Mouse (Mus musculus) spleen, adult 2 months (tissue): ENCODE data around the gene Ptgir. TPM values are rescaled to one million over a fixed set of nuclear protein-coding genes. Genes with fewer than 3 reads are reported as not detected.

Experiments used
- DNase-seq, 2 experiments: peaks; one replicate each; pipeline versions ENCODE4 v3.0.0 to v3.0.0-alpha.2; 2012 to 2021; ENCODE audit warnings: low spot score in 2 of 2, low read depth in 1 of 2
- H3K27ac ChIP-seq: fragments of 200-500 bp; 2 replicates; pipeline ENCODE4 v1.5.1; 2012; ENCODE audit warnings: low read length, inconsistent platforms; ENCODE audit not compliant: insufficient read depth
- H3K27me3 ChIP-seq: fragments of 200-500 bp; 2 replicates; pipeline ENCODE4 v1.6.1; 2012; ENCODE audit warnings: mild to moderate bottlenecking, moderate library complexity, low read length, inconsistent platforms; ENCODE audit not compliant: control insufficient read depth, insufficient read depth
- H3K36me3 ChIP-seq: fragments of 200-500 bp; 2 replicates; pipeline ENCODE4 v1.6.1; 2012; ENCODE audit warnings: mild to moderate bottlenecking, low read length, inconsistent platforms; ENCODE audit not compliant: control insufficient read depth, insufficient read depth
- H3K4me1 ChIP-seq: fragments of 200-500 bp; 2 replicates; pipeline ENCODE4 v1.6.1; 2011; ENCODE audit warnings: inconsistent platforms; ENCODE audit not compliant: control insufficient read depth, insufficient read depth, insufficient read length
- H3K4me3 ChIP-seq: fragments of 200-500 bp; 2 replicates; pipeline ENCODE4 v1.5.1; 2011; ENCODE audit warnings: mild to moderate bottlenecking, inconsistent platforms; ENCODE audit not compliant: insufficient read depth, insufficient read length; ENCODE audit errors: extremely low read depth
- CTCF ChIP-seq: fragments of 200-500 bp; IDR thresholded peaks from 2 replicates; pipeline ENCODE4 v1.5.1; 2011; ENCODE audit warnings: mild to moderate bottlenecking, inconsistent platforms; ENCODE audit not compliant: insufficient read depth, insufficient read length, insufficient replicate concordance; ENCODE audit errors: extremely low read depth
- POLR2A ChIP-seq: fragments of 200-500 bp; IDR thresholded peaks from 2 replicates; pipeline ENCODE4 v1.6.1; 2011; ENCODE audit warnings: low read depth, low read length, inconsistent platforms
- WGBS: fragments of 180-500 bp; shearing (Covaris S2); methylation state at CpG from one replicate; pipeline ENCODE4 v1.1.7; 2018; 5-methylcytosine and 5-hydroxymethylcytosine counted together
- polyA plus RNA-seq: library from polyadenylated mRNA; depleted of rRNA; stranded (reverse); fragments of >200 nt; gene quantifications from 2 replicates; pipeline ENCODE4 v1.2.3, GENCODE M21; 2012

Ptgir gene
- polyA plus RNA-seq, 1 experiment: 9.2 TPM

GRCm38 (mm10) chr7:16877717-16878116 is 28.6 kb upstream of the Ptgir start:
- WGBS: 79% methylated on average over 3 of the region's 3 CpGs
- Histone ChIP-seq H3K27ac (no peak overlapping the region), H3K36me3 (no peaks in the 10 kb centered on the region), H3K27me3 (no peaks in the 10 kb centered on the region), H3K4me3 (no peak overlapping the region), H3K4me1 (peaks cover 6% of the 10 kb centered on the region)
- no peak for TF ChIP-seq POLR2A
- no peak for TF ChIP-seq CTCF
- no peak for DNase-seq

GRCm38 (mm10) chr7:16879796-16880547 is 26.3 kb upstream of the Ptgir start:
- Histone ChIP-seq H3K4me1 (peaks cover 6% of the 10 kb centered on the region), H3K27me3 (peaks cover 5% of the 10 kb centered on the region)
- WGBS: 73% methylated on average over 9 of the region's 9 CpGs

GRCm38 (mm10) chr7:16880615-16881014 is 25.7 kb upstream of the Ptgir start:
- WGBS: 36% methylated on average over 5 of the region's 5 CpGs
- no peak for DNase-seq
- peaks cover 3% of the 10 kb centered on the region for H3K4me1 ChIP-seq
- H3K36me3 ChIP-seq: no peaks in the 10 kb centered on the region
- H3K4me3 ChIP-seq: no peak overlapping the region
- H3K27ac ChIP-seq: no peak overlapping the region
- H3K27me3 ChIP-seq: peaks cover 11% of the 10 kb centered on the region
- no peak for TF ChIP-seq POLR2A
- TF ChIP-seq CTCF: no peak

More at GRCm38 (mm10) chr7:16879796-16880547, 26.3 kb upstream of the Ptgir start:
- Histone ChIP-seq H3K27ac (no peak overlapping the region), H3K4me3 (no peak overlapping the region), H3K36me3 (no peaks in the 10 kb centered on the region)
- DNase-seq: no peak
- TF ChIP-seq POLR2A (no peak), CTCF (no peak)

GRCm38 (mm10) chr7:16883162-16883561 is 23.1 kb upstream of the Ptgir start:
- no peak for DNase-seq

GRCm38 (mm10) chr7:16884334-16884733 is 22.0 kb upstream of the Ptgir start:
- TF ChIP-seq CTCF (no peak), POLR2A (no peak)
- no peak overlapping the region for H3K4me3 ChIP-seq
- H3K27me3 ChIP-seq: peaks cover 17% of the 10 kb centered on the region
- H3K36me3 ChIP-seq: no peaks in the 10 kb centered on the region
- 69% methylated on average over 4 of the region's 4 CpGs for WGBS
- no peaks in the 10 kb centered on the region; the same call in 1 of the 2 replicates for H3K4me1 ChIP-seq
- no peak for DNase-seq
- no peak overlapping the region for H3K27ac ChIP-seq

More at GRCm38 (mm10) chr7:16883162-16883561, 23.1 kb upstream of the Ptgir start:
- Histone ChIP-seq H3K27me3 (peaks cover 17% of the 10 kb centered on the region), H3K4me1 (no peaks in the 10 kb centered on the region; the same call in 1 of the 2 replicates), H3K4me3 (no peak overlapping the region), H3K27ac (no peak overlapping the region), H3K36me3 (no peaks in the 10 kb centered on the region)
- TF ChIP-seq POLR2A (no peak), CTCF (no peak)
- WGBS: 93% methylated on average over 6 of the region's 6 CpGs

- no peak overlapping the region for H3K4me3 ChIP-seq
- H3K27ac ChIP-seq: no peak overlapping the region
- TF ChIP-seq CTCF (no peak), POLR2A (no peak)
- H3K36me3 ChIP-seq: no peaks in the 10 kb centered on the region
- H3K27me3 ChIP-seq: peaks cover 17% of the 10 kb centered on the region
- no peak for DNase-seq
- no peaks in the 10 kb centered on the region; the same call in 1 of the 2 replicates for H3K4me1 ChIP-seq
- 44% methylated on average over 95 of the region's 95 CpGs for WGBS
These were observed 21.0 kb upstream of the Ptgir start for GRCm38 (mm10) chr7:16885271-16885776.

- H3K4me3 ChIP-seq: no peak overlapping the region
- no peak for DNase-seq
- no peaks in the 10 kb centered on the region; the same call in 1 of the 2 replicates for H3K4me1 ChIP-seq
- H3K36me3 ChIP-seq: no peaks in the 10 kb centered on the region
- 70% methylated on average over 59 of the region's 59 CpGs for WGBS
- no peak for TF ChIP-seq POLR2A
- TF ChIP-seq CTCF: no peak
- peaks cover 17% of the 10 kb centered on the region for H3K27me3 ChIP-seq
- H3K27ac ChIP-seq: no peak overlapping the region
These were observed 20.4 kb upstream of the Ptgir start for GRCm38 (mm10) chr7:16885905-16886304.
